Mouse (Mus musculus) R1 (cell line): ENCODE results near the gene Cdkal1.

Experiments used
- DNase-seq: peaks from one replicate; pipeline ENCODE4 v3.0.0-alpha.2; 2018; ENCODE audit warnings: low read depth, low spot score

The Cdkal1 gene

GRCm38 (mm10) chr13:29415967-29416366 lies 439.5 kb downstream of the Cdkal1 start:
- no peak for DNase-seq

GRCm38 (mm10) chr13:29414878-29415277 lies 440.6 kb downstream of the Cdkal1 start:
- DNase-seq, result no peak

- no peak for DNase-seq
These were observed 441.0 kb downstream of the Cdkal1 start for GRCm38 (mm10) chr13:29414470-29414869.

GRCm38 (mm10) chr13:29411176-29411575 lies 444.3 kb downstream of the Cdkal1 start:
- no peak for DNase-seq

GRCm38 (mm10) chr13:29407619-29408018 lies 447.9 kb downstream of the Cdkal1 start:
- DNase-seq, result no peak

- DNase-seq, result no peak
These were observed 450.2 kb downstream of the Cdkal1 start for GRCm38 (mm10) chr13:29405316-29405715.

GRCm38 (mm10) chr13:29403217-29403616 lies 452.3 kb downstream of the Cdkal1 start:
- DNase-seq, result no peak

GRCm38 (mm10) chr13:29402526-29403040 lies 452.9 kb downstream of the Cdkal1 start:
- DNase-seq, result no peak

GRCm38 (mm10) chr13:29399908-29400307 lies 455.6 kb downstream of the Cdkal1 start:
- DNase-seq, result no peak

GRCm38 (mm10) chr13:29398456-29398855 lies 457.0 kb downstream of the Cdkal1 start:
- no peak for DNase-seq

- DNase-seq, result no peak
These were observed 459.8 kb downstream of the Cdkal1 start for GRCm38 (mm10) chr13:29395694-29396093.

GRCm38 (mm10) chr13:29390025-29390424 lies 465.4 kb downstream of the Cdkal1 start:
- DNase-seq, result no peak

- no peak for DNase-seq
These were observed 466.6 kb downstream of the Cdkal1 start for GRCm38 (mm10) chr13:29388918-29389317.

- no peak for DNase-seq
These were observed 477.9 kb downstream of the Cdkal1 start for GRCm38 (mm10) chr13:29377572-29377971.

GRCm38 (mm10) chr13:29371916-29372315 lies 483.6 kb downstream of the Cdkal1 start:
- no peak for DNase-seq

- DNase-seq, result no peak
These were observed 484.1 kb downstream of the Cdkal1 start for GRCm38 (mm10) chr13:29371466-29371771.

- DNase-seq, result peak; percentile 89
These were observed 484.6 kb downstream of the Cdkal1 start for GRCm38 (mm10) chr13:29370731-29371465.

- DNase-seq, result peak; percentile 39
These were observed 486.7 kb downstream of the Cdkal1 start for GRCm38 (mm10) chr13:29368806-29369205.

- no peak for DNase-seq
These were observed 490.4 kb downstream of the Cdkal1 start for GRCm38 (mm10) chr13:29364901-29365625.

GRCm38 (mm10) chr13:29364009-29364408 lies 491.5 kb downstream of the Cdkal1 start:
- DNase-seq, result no peak

- DNase-seq, result no peak
These were observed 493.6 kb downstream of the Cdkal1 start for GRCm38 (mm10) chr13:29361842-29362241.

GRCm38 (mm10) chr13:29360899-29361298 lies 494.6 kb downstream of the Cdkal1 start:
- no peak for DNase-seq

- no peak for DNase-seq
These were observed 496.1 kb downstream of the Cdkal1 start for GRCm38 (mm10) chr13:29359341-29359740.
